Mouse (Mus musculus) bone marrow macrophage, adult 2 months (primary cell): ENCODE measurements around the gene Magix.

Source experiments
- CTCF ChIP-seq: IDR thresholded peaks from 2 replicates; pipeline ENCODE4 v1.5.1; 2012; ENCODE audit warnings: low read depth, mild to moderate bottlenecking, low read length, moderate library complexity
- POLR2A ChIP-seq: IDR thresholded peaks from 2 replicates; pipeline ENCODE4 v1.6.1; 2012; ENCODE audit warnings: mild to moderate bottlenecking, low read depth, low read length, borderline replicate concordance

DNA sequence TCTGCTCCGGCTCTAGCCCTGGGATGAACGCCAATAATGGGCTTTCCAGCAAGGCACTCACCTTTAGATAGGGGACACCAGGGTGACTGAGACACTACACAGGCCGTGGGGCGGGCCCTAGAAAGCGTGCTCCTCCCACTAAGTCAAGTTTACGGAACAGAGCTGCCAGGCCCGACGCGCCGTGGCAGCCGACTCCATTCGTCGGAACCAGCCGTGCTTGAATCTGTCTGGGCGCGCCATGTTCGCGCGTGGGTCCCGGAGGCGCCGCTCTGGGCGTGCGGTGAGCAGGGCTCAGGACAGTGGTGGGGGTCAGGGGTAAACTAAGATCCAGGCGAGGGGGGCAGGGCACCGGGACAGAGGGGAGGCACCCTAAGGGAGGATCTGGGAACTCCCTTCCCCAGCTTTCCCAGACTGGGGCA is 23.8 kb downstream of the Magix start, which contains the start of gene Prickle3:
- TF ChIP-seq POLR2A (no peak), CTCF (no peak)
